In genomic region chr7:115825295-115825694, GRCm38 (mm10) we compare ENCODE assay signal across 8 mouse cellular contexts.
DNase-seq lines count a peak whose midpoint lies in the region; ATAC-seq and TF ChIP-seq lines count a peak whose summit lies in the region.

No protein-coding gene starts in this region.

- no peak overlapping the region for H3K4me2 ChIP-seq in kidney, embryonic 15.5 days
- no peak overlapping the region for H3K4me2 ChIP-seq in forebrain, embryonic 15.5 days (replicated peaks)
- H3K4me2 ChIP-seq in hindbrain, embryonic 15.5 days: no peak overlapping the region
- no peak overlapping the region for H3K4me2 ChIP-seq in liver, embryonic 11.5 days

- H3K4me3 ChIP-seq in kidney, embryonic 15.5 days (replicated peaks): no peak overlapping the region
- no peak overlapping the region for H3K4me3 ChIP-seq in kidney, adult 2 months (ENCODE audit: insufficient read depth, low read depth, low read length)
- H3K4me3 ChIP-seq in forebrain, embryonic 15.5 days: no peak overlapping the region
- no peak overlapping the region for H3K4me3 ChIP-seq in hindbrain, embryonic 15.5 days
- no peak overlapping the region for H3K4me3 ChIP-seq in liver, embryonic 11.5 days (ENCODE audit: low read depth, low read length)

- 75% methylated on average over 3 of the region's 3 CpGs for WGBS in kidney, embryonic 15.5 days
- 66% methylated on average over 3 of the region's 3 CpGs for WGBS in kidney, adult 2 months
- WGBS in forebrain, embryonic 15.5 days: 44% methylated on average over 3 of the region's 3 CpGs
- WGBS in hindbrain, embryonic 15.5 days: 53% methylated on average over 3 of the region's 3 CpGs
- 82% methylated on average over 3 of the region's 3 CpGs for WGBS in liver, embryonic 11.5 days

- TF ChIP-seq CTCF in kidney, adult 2 months (conservative IDR thresholded peaks at IDR 0.05; ENCODE audit: insufficient read depth, insufficient read length, low read depth, low read length): no peak

- no peaks in the 10 kb centered on the region for H3K36me3 ChIP-seq in kidney, embryonic 15.5 days
- H3K36me3 ChIP-seq in kidney, adult 2 months (ENCODE audit: control insufficient read depth, insufficient read depth, low read length): no peaks in the 10 kb centered on the region
- no peaks in the 10 kb centered on the region for H3K36me3 ChIP-seq in forebrain, embryonic 15.5 days
- H3K36me3 ChIP-seq in hindbrain, embryonic 15.5 days: no peaks in the 10 kb centered on the region
- H3K36me3 ChIP-seq in liver, embryonic 11.5 days (ENCODE audit: control insufficient read depth, insufficient read depth, low read length): no peaks in the 10 kb centered on the region

- peaks cover 22% of the 10 kb centered on the region for H3K4me1 ChIP-seq in kidney, embryonic 15.5 days
- peaks cover 2% of the 10 kb centered on the region; the same call in 1 of the 2 replicates for H3K4me1 ChIP-seq in kidney, adult 2 months (ENCODE audit: control insufficient read depth, insufficient read depth, low read length)
- H3K4me1 ChIP-seq in forebrain, embryonic 15.5 days: peaks cover 38% of the 10 kb centered on the region
- H3K4me1 ChIP-seq in hindbrain, embryonic 15.5 days (replicated peaks): no peaks in the 10 kb centered on the region
- H3K4me1 ChIP-seq in liver, embryonic 11.5 days (replicated peaks; ENCODE audit: control insufficient read depth, insufficient read depth, low read length): peaks cover 17% of the 10 kb centered on the region

- no peak for ATAC-seq in kidney, embryonic 15.5 days (replicated peaks; ENCODE audit: low FRiP score)
- ATAC-seq in forebrain, embryonic 15.5 days (replicated peaks): peak; percentile 69; the same call in 1 of the 2 replicates
- ATAC-seq in hindbrain, embryonic 15.5 days (ENCODE audit: low FRiP score, low read depth): no peak
- ATAC-seq in liver, embryonic 11.5 days (replicated peaks; ENCODE audit: low FRiP score): no peak

- 0 out of 2 replicates have a peak overlapping the region, but pooled peaks have one; percentile 32 for H3K27ac ChIP-seq in kidney, embryonic 15.5 days
- H3K27ac ChIP-seq in kidney, adult 2 months (ENCODE audit: insufficient read depth, low read depth, low read length): no peak overlapping the region; the same call in 1 of the 2 replicates
- H3K27ac ChIP-seq in forebrain, embryonic 15.5 days (replicated peaks): peak overlapping the region; percentile 75
- peak overlapping the region; percentile 54 for H3K27ac ChIP-seq in hindbrain, embryonic 15.5 days (replicated peaks)
- H3K27ac ChIP-seq in liver, embryonic 11.5 days (ENCODE audit: low read depth, low read length): no peak overlapping the region

- TF ChIP-seq POLR2A in kidney, adult 2 months (IDR thresholded peaks at IDR 0.05; ENCODE audit: low read depth, low read length): no peak

- H3K27me3 ChIP-seq in kidney, embryonic 15.5 days: peaks cover 21% of the 10 kb centered on the region; the same call in 1 of the 2 replicates
- H3K27me3 ChIP-seq in kidney, adult 2 months (replicated peaks; ENCODE audit: control insufficient read depth, insufficient read depth, low read length): no peaks in the 10 kb centered on the region
- H3K27me3 ChIP-seq in forebrain, embryonic 15.5 days: no peaks in the 10 kb centered on the region
- no peaks in the 10 kb centered on the region for H3K27me3 ChIP-seq in hindbrain, embryonic 15.5 days
- no peaks in the 10 kb centered on the region for H3K27me3 ChIP-seq in liver, embryonic 11.5 days (replicated peaks; ENCODE audit: control insufficient read depth, insufficient read depth, low read length)

- H3K9ac ChIP-seq in kidney, embryonic 15.5 days: no peak overlapping the region
- no peak overlapping the region for H3K9ac ChIP-seq in forebrain, embryonic 15.5 days (replicated peaks)
- no peak overlapping the region for H3K9ac ChIP-seq in hindbrain, embryonic 15.5 days
- no peak overlapping the region for H3K9ac ChIP-seq in liver, embryonic 11.5 days (ENCODE audit: low read depth, low read length)

- H3K9me3 ChIP-seq in kidney, embryonic 15.5 days (replicated peaks): no peaks in the 10 kb centered on the region
- H3K9me3 ChIP-seq in forebrain, embryonic 15.5 days: no peaks in the 10 kb centered on the region
- H3K9me3 ChIP-seq in hindbrain, embryonic 15.5 days: no peaks in the 10 kb centered on the region
- no peaks in the 10 kb centered on the region for H3K9me3 ChIP-seq in liver, embryonic 11.5 days (ENCODE audit: control insufficient read depth, low read length)

- DNase-seq in kidney, adult 2 months: no peak
- DNase-seq in cerebellum, adult 11 months: peak; percentile 3
- DNase-seq in embryo, embryonic 10 days (ENCODE audit: low spot score): no peak
- DNase-seq in testis, postnatal 14 days (ENCODE audit: low spot score): no peak
- DNase-seq in liver, embryonic 11.5 days (ENCODE audit: low spot score): no peak

Comparison
In these comparisons a context has a peak if more than half of its experiments do, and no peak if none do; other contexts are left out.
1. H3K27ac ChIP-seq: peak in kidney, embryonic 15.5 days (single experiment), forebrain, embryonic 15.5 days (single experiment) and hindbrain, embryonic 15.5 days (single experiment); none in kidney, adult 2 months (single experiment) and liver, embryonic 11.5 days (single experiment).